Mouse (Mus musculus) common myeloid progenitor, adult 5-6 weeks (primary cell): ENCODE results near the gene Ing5. TPM values are rescaled to one million over a fixed set of nuclear protein-coding genes. Genes with fewer than 3 reads are reported as not detected.
"Not testable (repeated sequence)": the region's sequence is repeated elsewhere in the genome, so short reads cannot be mapped to it uniquely, and the experiment has no call there.

ENCODE experiments used
- ATAC-seq: replicated peaks from 2 replicates; pipeline ENCODE4 v1.8.0; 2016; ENCODE audit warnings: low read depth, mild to moderate bottlenecking, moderate TSS enrichment, inconsistent platforms; ENCODE audit not compliant: poor library complexity, severe bottlenecking
- total RNA-seq: library from RNA; stranded (forward); fragments of 200-1000, 187-1606 nt; gene quantifications from 2 replicates; pipeline ENCODE4 v1.2.3, GENCODE M21; 2017

Gene Ing5
- total RNA-seq, result 38.1 and 42.1 TPM in 2 replicates

GRCm38 (mm10) chr1:93803556-93804507 is at the start of gene Ing5:
Gene Ing5, plus strand, starts transcription at chr1:93803965.
- ATAC-seq, result peak; percentile 70

- ATAC-seq, result peak; percentile 53
Observed at GRCm38 (mm10) chr1:93754573-93755290, 49.0 kb upstream of the Ing5 start, which contains the start of gene Thap4. Gene Thap4, minus strand, starts transcription at chr1:93754864.

- ATAC-seq, result no peak
Observed at GRCm38 (mm10) chr1:93755291-93755610, 48.5 kb upstream of the Ing5 start.

- ATAC-seq, result no peak
Observed at GRCm38 (mm10) chr1:93755618-93756017, 48.1 kb upstream of the Ing5 start.

- no peak for ATAC-seq
Observed at GRCm38 (mm10) chr1:93756154-93756553, 47.6 kb upstream of the Ing5 start.

- ATAC-seq, result no peak
Observed at GRCm38 (mm10) chr1:93760076-93760475, 43.7 kb upstream of the Ing5 start.

GRCm38 (mm10) chr1:93763531-93763930 is 40.2 kb upstream of the Ing5 start:
- ATAC-seq, result not testable (repeated sequence)

- ATAC-seq, result peak; percentile 72
Observed at GRCm38 (mm10) chr1:93764871-93765591, 38.7 kb upstream of the Ing5 start.

GRCm38 (mm10) chr1:93767600-93767999 is 36.2 kb upstream of the Ing5 start:
- ATAC-seq, result no peak

GRCm38 (mm10) chr1:93769901-93770300 is 33.9 kb upstream of the Ing5 start:
- ATAC-seq, result no peak

GRCm38 (mm10) chr1:93776686-93777085 is 27.1 kb upstream of the Ing5 start:
- ATAC-seq, result no peak

- no peak for ATAC-seq
Observed at GRCm38 (mm10) chr1:93786912-93787311, 16.9 kb upstream of the Ing5 start.

- no peak for ATAC-seq
Observed at GRCm38 (mm10) chr1:93794526-93794925, 9.2 kb upstream of the Ing5 start.

- ATAC-seq, result no peak
Observed at GRCm38 (mm10) chr1:93795886-93796285, 7.9 kb upstream of the Ing5 start.

- ATAC-seq, result no peak
Observed at GRCm38 (mm10) chr1:93800670-93801503, 2.9 kb upstream of the Ing5 start.

GRCm38 (mm10) chr1:93801741-93802238 is 2.0 kb upstream of the Ing5 start, which contains the start of gene Dtymk:
Gene Dtymk, minus strand, starts transcription at chr1:93801934.
- peak; percentile 62 for ATAC-seq

- ATAC-seq, result no peak
Observed at GRCm38 (mm10) chr1:93802771-93803170, 994 bp upstream of the Ing5 start.

GRCm38 (mm10) chr1:93804818-93805217 is 1.1 kb downstream of the Ing5 start:
- ATAC-seq, result no peak

GRCm38 (mm10) chr1:93805221-93805951 is 1.6 kb downstream of the Ing5 start:
- no peak for ATAC-seq
